Mouse (Mus musculus) brown adipose tissue, adult 24 weeks (tissue): ENCODE data around the gene Dad1. TPM values are rescaled to one million over a fixed set of nuclear protein-coding genes. Genes with fewer than 3 reads are reported as not detected.

ENCODE experiments used
- H3K27ac ChIP-seq: fragments of 200-500 bp; replicated peaks from 2 replicates; pipeline ENCODE4 v1.5.1; 2012; ENCODE audit warnings: low read depth, mild to moderate bottlenecking, low read length
- H3K4me1 ChIP-seq: fragments of 200-500 bp; 2 replicates; pipeline ENCODE4 v1.6.1; 2012; ENCODE audit warnings: low read length, mixed read lengths; ENCODE audit not compliant: control insufficient read depth, insufficient read depth, insufficient read length
- H3K4me3 ChIP-seq: fragments of 200-500 bp; 2 replicates; pipeline ENCODE4 v1.5.1; 2012; ENCODE audit warnings: low read depth, mild to moderate bottlenecking, low read length, moderate library complexity; ENCODE audit not compliant: insufficient read depth
- polyA plus RNA-seq: library from polyadenylated mRNA; stranded (reverse); fragments of >200 nt; gene quantifications from 2 replicates; pipeline ENCODE4 v1.2.4, GENCODE M21; 2012; ENCODE audit not compliant: missing spikeins, insufficient read depth, insufficient read length

Dad1 gene
- polyA plus RNA-seq, 1 experiment, result 117 TPM

DNA sequence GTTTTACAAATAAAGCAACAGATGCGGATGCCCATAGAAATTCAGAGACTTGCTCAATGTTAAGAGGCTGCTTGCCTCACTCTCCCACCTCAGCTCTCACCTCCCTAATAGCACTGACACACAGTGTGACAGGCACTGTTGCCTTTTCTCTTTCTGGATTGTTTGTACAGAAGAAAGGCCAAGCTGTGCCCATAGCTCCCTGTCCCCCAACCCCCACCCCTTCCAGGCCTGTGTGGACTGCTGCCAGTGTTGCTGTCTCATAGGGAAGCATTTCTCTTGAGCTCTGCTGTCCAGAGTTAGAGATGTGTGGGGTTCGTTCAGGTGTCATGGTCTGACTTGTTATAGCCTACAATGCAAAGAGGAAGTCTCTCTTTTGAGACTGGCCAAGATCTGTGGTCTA is 6.3 kb upstream of the Dad1 start:
- H3K27ac ChIP-seq, result no peak overlapping the region
- peak overlapping the region; percentile 83 for H3K4me3 ChIP-seq
- H3K4me1 ChIP-seq, result 0 out of 2 replicates have a peak, but pooled peaks cover 3% of the 10 kb centered on the region

DNA sequence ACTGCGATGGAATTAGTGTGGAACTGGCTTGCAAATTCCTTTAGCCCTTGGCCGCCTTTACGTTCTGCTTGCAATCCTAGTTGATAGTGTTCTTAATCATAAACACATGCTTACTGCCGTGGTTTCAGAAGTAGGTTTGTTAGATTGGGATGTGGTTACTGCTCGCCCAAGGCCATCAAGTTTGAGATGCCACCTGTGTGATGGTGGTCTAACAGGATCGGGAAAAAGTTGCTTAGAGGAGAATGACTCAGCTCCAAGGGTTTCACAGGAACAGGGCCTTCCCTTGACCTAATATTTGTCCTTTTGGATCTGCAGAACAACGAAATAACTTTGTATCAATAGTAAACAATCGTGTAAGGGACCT is 5.8 kb upstream of the Dad1 start:
- 0 out of 2 replicates have a peak overlapping the region, but pooled peaks have one; percentile 7 for H3K27ac ChIP-seq
- H3K4me3 ChIP-seq, result peak overlapping the region; percentile 83

GRCm38 (mm10) chr14:54259003-54259721 is 5.3 kb upstream of the Dad1 start:
- peak overlapping the region; percentile 83 for H3K4me3 ChIP-seq
- peak overlapping the region; percentile 7; the same call in 1 of the 2 replicates for H3K27ac ChIP-seq
- 0 out of 2 replicates have a peak, but pooled peaks cover 3% of the 10 kb centered on the region for H3K4me1 ChIP-seq

More for the DNA sequence above, 5.8 kb upstream of the Dad1 start:
- H3K4me1 ChIP-seq, result 0 out of 2 replicates have a peak, but pooled peaks cover 3% of the 10 kb centered on the region

GRCm38 (mm10) chr14:54258131-54258670 is 4.3 kb upstream of the Dad1 start:
- 0 out of 2 replicates have a peak, but pooled peaks cover 3% of the 10 kb centered on the region for H3K4me1 ChIP-seq
- no peak overlapping the region for H3K4me3 ChIP-seq
- no peak overlapping the region for H3K27ac ChIP-seq

- Histone ChIP-seq H3K4me3 (no peak overlapping the region), H3K27ac (no peak overlapping the region), H3K4me1 (peaks cover 5% of the 10 kb centered on the region; the same call in 1 of the 2 replicates)
Observed at GRCm38 (mm10) chr14:54254670-54255202, 832 bp upstream of the Dad1 start.

- Histone ChIP-seq H3K4me3 (no peak overlapping the region), H3K4me1 (peaks cover 2% of the 10 kb centered on the region; the same call in 1 of the 2 replicates), H3K27ac (no peak overlapping the region)
Observed at GRCm38 (mm10) chr14:54250122-54250521, 3.8 kb downstream of the Dad1 start.

GRCm38 (mm10) chr14:54249326-54249725 is 4.6 kb downstream of the Dad1 start:
- H3K4me1 ChIP-seq, result peaks cover 2% of the 10 kb centered on the region; the same call in 1 of the 2 replicates
- H3K27ac ChIP-seq, result no peak overlapping the region
- H3K4me3 ChIP-seq, result no peak overlapping the region

DNA sequence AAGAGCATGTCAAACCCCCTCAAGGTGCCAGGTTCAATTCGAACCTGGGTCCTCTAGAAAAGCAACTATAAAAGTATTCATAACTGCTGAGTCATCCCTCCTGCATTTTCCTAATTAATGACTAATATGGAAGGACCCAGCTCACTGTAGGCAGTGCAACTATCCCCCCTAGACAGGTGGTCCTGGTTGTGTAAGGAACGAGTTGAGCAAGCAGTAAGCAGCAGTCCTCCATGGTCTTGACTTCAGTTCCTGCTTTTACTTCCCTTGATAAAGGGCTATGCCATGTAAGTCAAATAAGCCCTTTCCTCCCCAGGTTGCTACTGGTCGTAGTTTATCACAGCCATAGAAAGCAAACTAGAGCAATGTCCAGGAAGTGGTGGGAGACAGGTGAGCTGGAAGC is 7.7 kb downstream of the Dad1 start:
- Histone ChIP-seq H3K4me1 (no peaks in the 10 kb centered on the region), H3K4me3 (no peak overlapping the region), H3K27ac (no peak overlapping the region)

- no peak overlapping the region for H3K27ac ChIP-seq
- H3K4me3 ChIP-seq, result no peak overlapping the region
- no peaks in the 10 kb centered on the region for H3K4me1 ChIP-seq
Observed at GRCm38 (mm10) chr14:54244183-54244582, 9.7 kb downstream of the Dad1 start.

- H3K27ac ChIP-seq, result no peak overlapping the region
- no peaks in the 10 kb centered on the region for H3K4me1 ChIP-seq
- H3K4me3 ChIP-seq, result no peak overlapping the region
Observed at GRCm38 (mm10) chr14:54240542-54240941, 13.4 kb downstream of the Dad1 start.

DNA sequence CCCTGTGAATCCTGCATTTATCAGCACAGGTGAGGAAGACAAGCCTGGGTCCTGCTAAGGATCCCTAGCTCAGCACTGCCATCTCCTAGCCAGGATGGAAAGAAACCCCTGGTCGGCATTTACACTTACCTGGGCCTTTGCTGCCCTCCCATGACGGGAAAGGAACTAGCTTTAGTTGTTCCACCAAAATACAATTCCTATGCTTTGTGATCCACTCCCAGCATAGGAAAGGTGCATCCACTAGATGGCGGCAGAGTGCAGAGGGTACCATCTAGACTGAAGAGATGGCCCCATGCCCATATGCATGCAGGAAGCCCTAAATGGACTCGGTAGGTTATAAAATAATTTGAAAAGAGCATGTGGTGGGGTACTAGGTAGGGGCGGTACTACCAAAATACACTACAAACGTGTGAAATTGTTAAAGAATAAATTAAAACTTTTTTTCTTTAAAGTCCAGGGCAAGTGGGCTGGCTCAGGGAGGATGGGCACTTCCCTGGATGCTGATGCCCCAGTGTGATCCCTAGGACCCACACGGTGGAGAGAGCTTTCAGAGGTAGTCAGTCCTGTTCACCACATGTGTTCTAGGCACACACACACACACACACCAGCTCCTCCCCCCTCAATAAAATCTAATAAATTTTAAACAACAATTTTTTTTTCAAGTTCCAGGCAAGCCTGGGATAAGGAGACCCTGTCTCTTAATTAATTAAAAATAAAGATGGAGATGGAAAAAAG is 14.7 kb downstream of the Dad1 start:
- Histone ChIP-seq H3K4me3 (no peak overlapping the region), H3K4me1 (no peaks in the 10 kb centered on the region), H3K27ac (no peak overlapping the region)

DNA sequence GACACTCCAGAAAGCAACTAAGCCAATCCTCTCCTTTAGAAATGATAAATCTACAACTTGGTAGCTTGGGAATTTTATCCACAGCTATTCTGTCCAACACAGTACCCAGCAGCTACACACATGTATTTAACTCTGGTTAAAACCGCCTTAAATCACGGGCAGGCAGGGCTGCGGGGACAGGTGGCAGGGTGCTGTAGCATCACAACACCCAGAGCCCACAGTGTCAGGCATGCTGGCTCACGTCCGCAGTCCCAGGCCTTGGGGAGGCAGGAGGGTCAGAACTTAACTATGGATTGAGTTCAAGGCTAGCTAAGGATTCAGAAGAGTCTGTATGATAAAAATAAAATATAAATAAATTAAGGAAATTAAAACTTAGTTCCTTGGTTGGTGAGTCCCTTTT is 17.0 kb downstream of the Dad1 start:
- H3K27ac ChIP-seq, result no peak overlapping the region
- H3K4me1 ChIP-seq, result peaks cover 5% of the 10 kb centered on the region; the same call in 1 of the 2 replicates
- no peak overlapping the region for H3K4me3 ChIP-seq

GRCm38 (mm10) chr14:54235825-54236540 is 17.9 kb downstream of the Dad1 start:
- Histone ChIP-seq H3K27ac (no peak overlapping the region), H3K4me1 (peaks cover 5% of the 10 kb centered on the region; the same call in 1 of the 2 replicates), H3K4me3 (no peak overlapping the region)

- Histone ChIP-seq H3K4me3 (no peak overlapping the region), H3K27ac (peak overlapping the region; percentile 59), H3K4me1 (peaks cover 5% of the 10 kb centered on the region; the same call in 1 of the 2 replicates)
Observed at GRCm38 (mm10) chr14:54234231-54235040, 19.5 kb downstream of the Dad1 start.
